Mouse (Mus musculus) kidney, adult 2 months (tissue): ENCODE data around the gene Prf1. TPM values are rescaled to one million over a fixed set of nuclear protein-coding genes. Genes with fewer than 3 reads are reported as not detected.

Source experiments
- DNase-seq: peaks from one replicate; pipeline ENCODE4 v3.0.0; 2021
- H3K27ac ChIP-seq: fragments of 200-500 bp; 2 replicates; pipeline ENCODE4 v1.5.1; 2012; ENCODE audit warnings: low read depth, low read length, control low read depth, inconsistent platforms; ENCODE audit not compliant: insufficient read depth
- H3K27me3 ChIP-seq: fragments of 200-500 bp; replicated peaks from 2 replicates; pipeline ENCODE4 v1.6.1; 2012; ENCODE audit warnings: mild to moderate bottlenecking, moderate library complexity, low read length, inconsistent platforms; ENCODE audit not compliant: control insufficient read depth, insufficient read depth
- H3K36me3 ChIP-seq: fragments of 200-500 bp; 2 replicates; pipeline ENCODE4 v1.6.1; 2012; ENCODE audit warnings: mild to moderate bottlenecking, moderate library complexity, low read length, inconsistent platforms; ENCODE audit not compliant: control insufficient read depth, insufficient read depth
- H3K4me1 ChIP-seq: fragments of 200-500 bp; 2 replicates; pipeline ENCODE4 v1.6.1; 2011; ENCODE audit warnings: low read length; ENCODE audit not compliant: control insufficient read depth, insufficient read depth
- H3K4me3 ChIP-seq: fragments of 200-500 bp; 2 replicates; pipeline ENCODE4 v1.5.1; 2011; ENCODE audit warnings: mild to moderate bottlenecking, low read depth, low read length, control low read depth; ENCODE audit not compliant: insufficient read depth
- CTCF ChIP-seq: fragments of 200-500 bp; conservative IDR thresholded peaks from 2 replicates; pipeline ENCODE4 v1.5.1; 2011; ENCODE audit warnings: low read depth, mild to moderate bottlenecking, control low read depth, low read length, moderate library complexity, mixed read lengths; ENCODE audit not compliant: insufficient read depth, insufficient read length
- POLR2A ChIP-seq: fragments of 200-500 bp; IDR thresholded peaks from one replicate; pipeline ENCODE4 v1.6.1; 2011; ENCODE audit warnings: low read depth, low read length, control low read depth
- WGBS: fragments of 180-500 bp; shearing (Covaris S2); methylation state at CpG from one replicate; pipeline ENCODE4 v1.1.7; 2018; 5-methylcytosine and 5-hydroxymethylcytosine counted together
- polyA plus RNA-seq: library from polyadenylated mRNA; depleted of rRNA; stranded (reverse); fragments of >200 nt; gene quantifications from 2 replicates; pipeline ENCODE4 v1.2.3, GENCODE M21; 2012

Gene Prf1
- polyA plus RNA-seq, 1 experiment: 1.5 TPM

DNA sequence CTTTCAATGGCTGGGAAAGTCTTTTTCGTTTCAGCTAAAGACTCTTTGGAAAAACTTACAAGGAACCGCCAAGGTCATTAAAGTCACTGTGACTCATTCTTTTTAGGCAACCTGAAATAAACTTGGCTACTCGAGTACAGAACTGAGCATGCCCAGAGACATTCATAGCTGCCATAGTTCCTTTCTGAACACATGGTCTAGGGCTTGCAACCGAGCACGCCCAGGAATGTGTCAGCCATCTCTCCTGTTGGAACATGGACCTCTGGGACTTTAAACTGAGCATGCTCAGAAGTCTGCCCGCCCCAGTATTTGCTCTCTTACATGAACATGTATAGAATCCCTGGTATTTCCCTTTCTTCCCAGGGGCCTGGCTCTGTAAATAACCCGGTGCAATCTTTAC is 11.4 kb upstream of the Prf1 start:
- Histone ChIP-seq H3K4me3 (no peak overlapping the region), H3K4me1 (no peaks in the 10 kb centered on the region), H3K36me3 (no peaks in the 10 kb centered on the region), H3K27me3 (no peaks in the 10 kb centered on the region), H3K27ac (no peak overlapping the region)
- 44% methylated on average over 7 of the region's 7 CpGs for WGBS
- DNase-seq: no peak
- TF ChIP-seq POLR2A (no peak), CTCF (no peak)

DNA sequence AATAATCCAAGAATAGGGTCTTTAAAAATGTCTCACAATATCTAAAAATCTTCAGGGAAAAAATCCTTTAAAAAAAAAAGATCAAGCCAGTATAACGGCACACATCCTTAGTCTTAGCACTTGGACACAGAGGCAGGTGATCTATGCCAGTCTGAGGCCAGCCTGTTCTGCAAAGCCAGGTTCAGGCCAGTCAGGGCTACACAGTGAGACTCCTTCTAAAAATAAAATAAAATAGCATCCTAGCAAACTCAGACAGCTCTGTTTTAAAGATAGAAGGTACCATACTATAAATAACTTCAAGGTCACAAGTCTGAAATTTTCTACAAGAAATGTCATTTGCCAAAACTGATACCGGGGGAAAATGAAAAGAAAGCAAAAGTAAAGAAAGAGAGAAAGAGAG is 7.6 kb upstream of the Prf1 start:
- no peak overlapping the region for H3K27ac ChIP-seq
- no peaks in the 10 kb centered on the region for H3K4me1 ChIP-seq
- no peaks in the 10 kb centered on the region for H3K27me3 ChIP-seq
- DNase-seq: no peak
- TF ChIP-seq CTCF (no peak), POLR2A (no peak)
- no peak overlapping the region for H3K4me3 ChIP-seq
- WGBS: 71% methylated on average over 2 of the region's 2 CpGs
- no peaks in the 10 kb centered on the region for H3K36me3 ChIP-seq

DNA sequence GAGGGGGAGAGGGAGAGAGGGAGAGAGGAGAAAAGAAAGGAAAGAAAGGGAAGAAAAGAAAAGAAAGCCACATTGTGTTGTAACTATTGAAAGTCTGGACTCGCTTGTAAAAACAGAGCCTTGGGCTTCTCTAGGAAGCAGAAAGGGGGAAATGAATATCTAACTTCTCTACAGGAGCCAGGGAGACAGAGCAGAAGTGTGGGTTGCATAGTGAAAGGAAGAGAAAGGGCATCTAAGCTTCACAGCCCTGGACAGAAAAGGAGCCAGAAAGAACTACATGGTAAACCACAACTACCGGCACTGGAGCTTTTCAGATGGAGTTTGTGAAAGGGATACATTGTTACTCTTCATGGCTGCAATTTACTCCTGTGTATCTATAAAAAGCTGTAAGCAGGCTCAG is 7.2 kb upstream of the Prf1 start:
- WGBS: 62% methylated on average over 2 of the region's 2 CpGs

DNA sequence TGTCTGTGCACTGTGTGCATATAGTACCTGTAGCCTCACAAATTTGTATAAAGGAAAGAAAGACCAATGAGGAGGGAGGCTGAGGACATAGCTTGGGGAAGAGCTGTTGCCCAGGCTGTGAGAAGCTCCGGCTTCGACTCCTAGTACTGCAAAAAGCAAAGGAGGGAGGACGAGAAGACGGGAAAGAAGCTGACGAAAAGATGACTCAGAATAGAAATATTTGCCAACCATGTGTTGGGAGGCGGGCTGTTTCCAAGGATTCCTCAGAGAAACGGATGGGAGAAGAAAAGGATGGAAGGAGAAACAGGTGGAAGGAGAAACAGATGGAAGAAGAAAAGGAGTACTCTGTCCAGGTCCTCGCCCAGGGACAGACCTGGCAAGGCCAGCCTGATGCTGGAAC is 3.4 kb upstream of the Prf1 start:
- H3K4me3 ChIP-seq: no peak overlapping the region
- no peak overlapping the region for H3K27ac ChIP-seq
- 68% methylated on average over 8 of the region's 8 CpGs for WGBS
- H3K4me1 ChIP-seq: no peaks in the 10 kb centered on the region
- H3K36me3 ChIP-seq: no peaks in the 10 kb centered on the region
- TF ChIP-seq POLR2A (no peak), CTCF (no peak)
- H3K27me3 ChIP-seq: no peaks in the 10 kb centered on the region
- no peak for DNase-seq

More for the DNA sequence above, 7.2 kb upstream of the Prf1 start:
- Histone ChIP-seq H3K4me1 (no peaks in the 10 kb centered on the region), H3K27ac (no peak overlapping the region), H3K27me3 (no peaks in the 10 kb centered on the region), H3K36me3 (no peaks in the 10 kb centered on the region), H3K4me3 (no peak overlapping the region)
- TF ChIP-seq CTCF (no peak), POLR2A (no peak)
- DNase-seq: no peak

DNA sequence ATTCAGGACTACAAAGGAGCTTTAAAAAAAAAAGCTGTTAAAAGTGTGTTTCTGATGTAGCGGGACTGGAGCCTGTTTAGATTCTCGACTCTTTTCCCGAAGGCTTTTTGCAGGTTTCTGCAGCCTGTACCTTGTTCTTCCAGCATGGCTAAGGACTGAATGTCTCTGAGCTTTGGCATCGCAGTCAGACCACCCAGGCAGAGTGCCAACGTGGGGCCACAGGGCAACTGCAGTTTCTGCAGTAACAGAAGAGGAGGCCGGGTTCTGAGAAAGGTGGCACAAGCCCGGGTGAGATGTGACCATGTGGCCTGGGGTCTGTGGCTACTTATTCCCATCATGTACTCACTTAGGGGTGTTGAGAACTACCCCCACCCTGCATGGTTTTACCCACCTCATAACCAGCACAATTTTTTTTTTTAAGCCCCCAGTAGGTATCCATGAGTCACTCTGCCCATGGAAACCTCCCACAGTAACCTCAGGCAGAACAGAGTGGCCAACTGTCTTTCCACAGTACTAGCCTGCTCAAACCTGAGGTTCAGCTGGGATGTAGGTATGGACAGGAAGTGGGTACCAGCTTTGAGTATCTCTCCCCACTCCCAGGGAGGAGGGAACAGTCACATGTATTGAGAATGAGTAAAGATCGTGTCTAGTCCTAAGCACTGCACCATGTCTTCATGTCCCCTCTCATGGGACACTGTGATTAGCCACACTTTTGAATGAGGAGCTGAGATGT is 754 bp upstream of the Prf1 start:
- Histone ChIP-seq H3K4me1 (no peaks in the 10 kb centered on the region), H3K36me3 (no peaks in the 10 kb centered on the region), H3K4me3 (no peak overlapping the region), H3K27me3 (no peaks in the 10 kb centered on the region), H3K27ac (no peak overlapping the region)
- DNase-seq: no peak
- TF ChIP-seq CTCF: no peak
- no peak for TF ChIP-seq POLR2A
- 73% methylated on average over 8 of the region's 8 CpGs for WGBS

DNA sequence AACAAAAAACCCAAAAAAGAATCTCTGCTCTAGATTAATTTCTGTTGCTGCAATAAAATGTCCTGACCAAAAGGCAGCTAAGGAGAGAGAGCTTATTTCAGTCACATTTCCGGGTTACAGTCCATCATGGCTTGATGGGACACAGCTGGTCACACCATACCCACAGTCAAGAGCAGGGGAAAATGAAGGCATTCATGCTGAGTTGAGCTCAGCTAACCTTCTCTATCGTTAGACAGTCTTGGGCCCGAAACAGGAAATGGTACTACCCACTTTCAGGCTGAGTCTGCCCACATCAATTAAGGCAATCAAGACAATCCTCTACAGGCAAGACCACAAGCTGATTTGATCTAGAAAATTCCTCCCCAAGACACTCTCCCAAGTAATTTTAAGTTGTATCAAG is 3.4 kb downstream of the Prf1 start:
- Histone ChIP-seq H3K4me1 (no peaks in the 10 kb centered on the region), H3K27ac (0 out of 2 replicates have a peak overlapping the region, but pooled peaks have one; percentile 36), H3K36me3 (no peaks in the 10 kb centered on the region), H3K27me3 (no peaks in the 10 kb centered on the region), H3K4me3 (no peak overlapping the region)
- TF ChIP-seq POLR2A (no peak), CTCF (no peak)
- peak; percentile 54 for DNase-seq
- WGBS: 56% methylated on average over 3 of the region's 3 CpGs

DNA sequence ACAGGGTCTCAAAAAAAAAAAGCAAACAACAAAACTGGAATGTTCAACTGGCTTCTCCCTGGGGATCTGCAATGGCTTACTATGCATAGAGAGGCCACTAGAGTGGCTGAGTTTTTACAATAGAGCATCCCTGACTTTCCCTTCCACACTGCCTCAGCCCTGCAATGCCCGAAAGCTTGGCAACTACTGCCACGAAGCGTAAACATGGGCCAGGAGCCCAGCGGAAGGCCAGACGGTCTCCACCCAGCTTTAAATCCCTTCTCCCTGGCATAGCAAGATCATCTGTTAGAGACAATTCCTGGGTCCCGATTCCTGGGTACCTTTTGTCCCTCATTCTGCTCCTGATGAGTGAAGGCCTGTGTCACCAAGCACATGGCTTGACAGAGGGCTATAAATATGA is 6.4 kb downstream of the Prf1 start:
- Histone ChIP-seq H3K36me3 (no peaks in the 10 kb centered on the region), H3K4me1 (no peaks in the 10 kb centered on the region), H3K27me3 (no peaks in the 10 kb centered on the region), H3K4me3 (no peak overlapping the region), H3K27ac (no peak overlapping the region)
- no peak for DNase-seq
- no peak for TF ChIP-seq POLR2A
- no peak for TF ChIP-seq CTCF
- WGBS: 86% methylated on average over 6 of the region's 6 CpGs
